Mouse (Mus musculus) heart, embryonic 16.5 days (tissue): ENCODE measurements around the gene Ppm1f. TPM values are rescaled to one million over a fixed set of nuclear protein-coding genes. Genes with fewer than 3 reads are reported as not detected.
"Not testable (repeated sequence)": the region's sequence is repeated elsewhere in the genome, so short reads cannot be mapped to it uniquely, and the experiment has no call there.

Source experiments
- ATAC-seq: fragments of 200-750 bp; cut with Nextera tagmentation; replicated peaks from 2 replicates; pipeline ENCODE4 v1.8.0; 2017; ENCODE audit warnings: moderate number of reproducible peaks; ENCODE audit not compliant: insufficient read depth, low FRiP score; ENCODE audit errors: extremely low read depth
- H3K27ac ChIP-seq: fragments of 300-500 bp; sonication (generic); 2 replicates; pipeline ENCODE4 v1.5.1; 2014; ENCODE audit warnings: mild to moderate bottlenecking, low read length, control low read depth, moderate library complexity
- H3K27me3 ChIP-seq: fragments of 300-500 bp; sonication (generic); 2 replicates; pipeline ENCODE4 v1.6.1; 2014; ENCODE audit warnings: low read length, mixed read lengths; ENCODE audit not compliant: control insufficient read depth, insufficient read depth
- H3K36me3 ChIP-seq: fragments of 300-500 bp; sonication (generic); 2 replicates; pipeline ENCODE4 v1.6.1; 2014; ENCODE audit not compliant: control insufficient read depth, insufficient read depth
- H3K4me1 ChIP-seq: fragments of 300-500 bp; sonication (generic); 2 replicates; pipeline ENCODE4 v1.6.1; 2014; ENCODE audit warnings: low read length, mixed read lengths; ENCODE audit not compliant: control insufficient read depth, insufficient read depth
- H3K4me2 ChIP-seq: fragments of 300-500 bp; sonication (generic); 2 replicates; pipeline ENCODE4 v1.6.1; 2014; ENCODE audit warnings: low read depth, mild to moderate bottlenecking, control low read depth, low read length
- H3K4me3 ChIP-seq: fragments of 300-500 bp; sonication (generic); 2 replicates; pipeline ENCODE4 v1.5.1; 2014; ENCODE audit warnings: mild to moderate bottlenecking, control low read depth, low read length
- H3K9ac ChIP-seq: fragments of 300-500 bp; sonication (generic); 2 replicates; pipeline ENCODE4 v1.6.1; 2014; ENCODE audit warnings: low read length, control low read depth
- H3K9me3 ChIP-seq: fragments of 300-500 bp; sonication (generic); replicated peaks from 2 replicates; pipeline ENCODE4 v1.6.1; 2016; ENCODE audit warnings: low read length; ENCODE audit not compliant: control insufficient read depth
- WGBS: fragments of 180-500 bp; shearing (Covaris S2); extraction: QIAGEN DNeasy Blood & Tissue Kit; methylation state at CpG from one replicate; pipeline ENCODE4 v1.1.7; 2014; 5-methylcytosine and 5-hydroxymethylcytosine counted together
- polyA plus RNA-seq: library from polyadenylated mRNA; unstranded; fragments of >200 nt; fragmentation: Nextera tagmentation; extraction: Ambion mirVana; gene quantifications from 2 replicates; pipeline ENCODE4 v1.2.1, GENCODE M21; 2015

The Ppm1f gene
- polyA plus RNA-seq, 1 experiment from 2014 or later, result 25.8 TPM

DNA sequence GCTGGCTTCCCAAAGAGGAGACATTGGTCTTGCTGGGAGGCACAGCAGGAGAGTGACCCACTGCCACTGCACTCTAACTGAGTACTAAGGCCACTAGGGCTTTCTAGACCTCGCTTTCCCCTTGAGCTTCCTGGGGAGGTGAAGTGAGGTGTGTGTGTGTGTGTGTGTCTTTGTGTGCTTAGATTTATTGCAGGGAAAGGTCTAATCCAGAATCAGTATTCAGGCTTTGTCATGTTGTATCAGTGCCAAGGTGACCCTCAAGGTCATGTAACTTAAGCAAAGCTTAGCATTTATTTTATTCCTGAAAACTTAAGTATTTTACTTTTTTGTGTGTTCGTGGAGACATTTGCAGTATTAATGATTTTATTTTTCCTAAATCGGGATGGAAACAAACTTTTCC, 28.2 kb downstream of the Ppm1f start:
- Histone ChIP-seq H3K27me3 (no peaks in the 10 kb centered on the region), H3K4me1 (no peaks in the 10 kb centered on the region), H3K9ac (no peak overlapping the region), H3K9me3 (no peaks in the 10 kb centered on the region), H3K4me3 (no peak overlapping the region), H3K36me3 (peaks cover 28% of the 10 kb centered on the region), H3K4me2 (no peak overlapping the region), H3K27ac (no peak overlapping the region)
- ATAC-seq, result no peak
- 90% methylated on average over 3 of the region's 3 CpGs for WGBS

DNA sequence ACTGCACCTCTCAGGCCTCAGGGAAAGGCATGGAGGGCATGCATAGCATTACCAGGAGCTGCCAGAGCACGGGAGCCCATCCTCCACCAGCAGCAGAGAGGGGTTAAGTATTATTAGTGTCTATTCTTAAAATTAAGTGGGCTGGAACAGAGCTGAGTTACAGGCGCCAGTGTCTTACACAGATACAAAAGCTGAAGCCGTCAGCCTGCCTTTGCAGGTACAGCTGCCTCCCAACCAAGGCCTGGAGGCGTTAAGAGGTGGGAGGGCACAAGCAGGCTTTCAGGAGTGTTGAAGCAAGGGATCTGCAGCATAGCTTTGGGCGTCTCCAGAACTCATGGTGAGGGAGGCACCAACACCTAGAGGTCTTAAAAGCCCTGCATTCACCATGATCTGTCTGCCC, 30.3 kb downstream of the Ppm1f start:
- Histone ChIP-seq H3K4me3 (no peak overlapping the region), H3K27ac (no peak overlapping the region), H3K9me3 (no peaks in the 10 kb centered on the region), H3K27me3 (no peaks in the 10 kb centered on the region), H3K9ac (no peak overlapping the region), H3K4me2 (no peak overlapping the region), H3K36me3 (peaks cover 12% of the 10 kb centered on the region), H3K4me1 (no peaks in the 10 kb centered on the region)
- no peak for ATAC-seq
- WGBS, result 75% methylated on average over 5 of the region's 5 CpGs

DNA sequence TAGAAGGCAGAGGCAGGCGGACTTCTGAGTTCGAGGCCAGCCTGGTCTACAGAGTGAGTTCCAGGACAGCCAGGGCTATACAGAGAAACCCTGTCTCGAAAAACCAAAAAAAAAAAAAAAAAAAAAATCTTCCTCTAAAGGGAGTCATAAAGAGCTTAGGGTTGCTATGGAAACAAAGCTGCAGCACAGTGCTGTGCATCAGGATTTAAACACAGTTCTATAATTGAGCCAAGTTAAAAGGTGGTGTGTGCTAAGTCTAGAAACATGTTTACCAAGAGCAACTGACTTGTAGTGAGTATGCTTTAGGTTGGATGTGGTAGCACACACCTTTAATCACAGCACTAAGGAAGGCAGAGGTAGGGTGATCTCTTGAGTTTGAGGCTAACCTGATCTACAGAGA, 32.6 kb downstream of the Ppm1f start:
- H3K36me3 ChIP-seq, H3K27me3 ChIP-seq, H3K27ac ChIP-seq, H3K9me3 ChIP-seq, H3K4me3 ChIP-seq, ATAC-seq, H3K9ac ChIP-seq, H3K4me2 ChIP-seq, H3K4me1 ChIP-seq: not testable (repeated sequence)
- WGBS, result 87% methylated on average over 3 of the region's 3 CpGs

DNA sequence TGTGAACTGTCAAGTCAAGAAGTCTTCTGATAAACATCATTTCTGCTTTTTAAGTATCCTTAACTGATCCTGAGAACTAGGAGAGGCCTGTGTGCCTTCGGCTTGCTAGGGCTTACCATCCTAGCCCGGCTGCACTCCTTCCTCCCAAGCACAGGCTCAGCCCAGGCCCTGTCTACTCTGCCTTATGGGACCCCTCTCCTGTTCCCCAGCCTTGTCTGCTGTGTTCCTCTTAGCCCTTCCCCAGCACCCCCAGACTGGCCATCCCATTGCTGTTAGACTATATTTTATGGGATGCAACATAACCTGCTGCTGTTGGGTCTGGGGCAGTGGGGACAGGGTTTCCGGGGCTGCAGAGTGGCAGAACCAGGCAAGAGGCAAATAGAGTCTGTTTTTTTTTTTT, 34.1 kb downstream of the Ppm1f start:
- Histone ChIP-seq H3K9me3 (peaks cover 6% of the 10 kb centered on the region), H3K36me3 (peaks cover 2% of the 10 kb centered on the region; the same call in 1 of the 2 replicates), H3K4me3 (no peak overlapping the region), H3K4me2 (no peak overlapping the region), H3K27me3 (no peaks in the 10 kb centered on the region), H3K9ac (no peak overlapping the region), H3K27ac (no peak overlapping the region), H3K4me1 (no peaks in the 10 kb centered on the region)
- WGBS, result 74% methylated on average over 3 of the region's 3 CpGs
- ATAC-seq, result no peak

DNA sequence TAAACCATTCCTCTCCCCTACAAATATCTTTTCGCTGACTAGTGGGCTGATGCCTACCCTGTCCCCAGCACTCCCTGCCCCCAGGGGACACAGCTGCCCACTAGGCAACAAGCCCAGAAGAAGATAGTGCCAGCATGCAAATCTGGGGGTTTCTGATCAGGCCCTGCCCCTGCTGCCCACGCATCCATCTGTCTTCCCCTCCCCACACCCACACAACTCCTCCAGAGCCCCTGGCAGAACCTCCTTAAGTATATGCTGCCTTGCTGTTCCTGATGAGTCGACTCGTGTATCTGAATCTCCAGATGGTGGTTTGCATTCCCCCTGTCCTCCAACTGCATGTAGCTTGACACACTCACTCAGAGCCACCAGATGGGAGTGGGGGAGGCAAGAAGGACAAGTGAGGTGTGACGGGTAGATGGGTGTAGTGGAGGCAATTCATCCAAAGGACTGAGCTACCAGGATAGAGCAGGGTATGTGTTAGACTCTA, 34.6 kb downstream of the Ppm1f start:
- Histone ChIP-seq H3K4me3 (no peak overlapping the region), H3K4me1 (no peaks in the 10 kb centered on the region), H3K27me3 (no peaks in the 10 kb centered on the region), H3K27ac (no peak overlapping the region), H3K9me3 (peaks cover 6% of the 10 kb centered on the region), H3K36me3 (peaks cover 2% of the 10 kb centered on the region; the same call in 1 of the 2 replicates), H3K9ac (no peak overlapping the region), H3K4me2 (no peak overlapping the region)
- WGBS, result 61% methylated on average over 5 of the region's 5 CpGs
- ATAC-seq, result no peak

DNA sequence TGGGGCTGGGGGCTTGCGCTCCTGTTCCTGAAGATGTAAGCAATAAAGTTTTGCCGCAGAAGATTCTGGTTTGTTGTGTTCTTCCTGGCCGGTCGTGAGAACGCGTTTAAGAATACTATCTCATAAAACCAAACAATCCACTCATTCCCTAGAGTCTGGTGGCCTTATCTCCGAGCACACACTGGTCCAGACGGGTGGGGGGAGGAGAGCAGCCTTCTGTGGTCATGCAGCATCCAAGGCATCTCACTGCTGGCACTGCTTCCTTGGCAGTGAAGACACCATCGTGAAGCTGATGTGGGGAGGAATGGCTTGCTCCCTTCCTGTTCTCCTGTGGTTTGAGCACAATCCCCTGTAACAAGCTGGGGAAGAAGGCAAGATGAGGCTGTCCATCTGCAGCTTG, 43.3 kb downstream of the Ppm1f start:
- Histone ChIP-seq H3K27me3 (no peaks in the 10 kb centered on the region), H3K4me1 (no peaks in the 10 kb centered on the region), H3K9me3 (peaks cover 5% of the 10 kb centered on the region; the same call in 1 of the 2 replicates), H3K9ac (no peak overlapping the region), H3K4me3 (no peak overlapping the region), H3K27ac (no peak overlapping the region), H3K4me2 (no peak overlapping the region), H3K36me3 (no peaks in the 10 kb centered on the region)
- 90% methylated on average over 9 of the region's 9 CpGs for WGBS
- no peak for ATAC-seq

DNA sequence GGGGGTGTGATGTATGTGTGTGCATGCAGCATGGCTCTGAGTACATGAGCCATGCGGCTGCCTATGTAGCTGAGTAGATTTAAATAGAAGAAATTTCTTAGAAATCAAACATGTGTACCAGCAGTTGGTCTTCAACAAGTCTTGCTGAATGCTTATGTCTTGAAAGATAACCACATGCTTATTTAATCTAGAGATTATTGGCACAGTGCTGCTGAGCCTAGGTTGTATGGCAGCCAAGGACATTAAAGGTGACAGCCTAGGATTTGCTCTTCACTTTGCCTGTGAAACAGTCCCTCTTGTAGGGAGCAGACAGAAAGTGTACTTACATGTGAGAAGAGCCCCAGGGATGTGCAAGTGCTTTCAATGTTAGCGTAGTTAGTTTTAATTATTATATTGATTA, 44.8 kb downstream of the Ppm1f start:
- WGBS, result 89% methylated on average over 2 of the region's 2 CpGs
- Histone ChIP-seq H3K9ac (no peak overlapping the region), H3K4me1 (no peaks in the 10 kb centered on the region), H3K36me3 (no peaks in the 10 kb centered on the region), H3K9me3 (peaks cover 5% of the 10 kb centered on the region; the same call in 1 of the 2 replicates), H3K27ac (no peak overlapping the region), H3K4me2 (no peak overlapping the region), H3K27me3 (no peaks in the 10 kb centered on the region), H3K4me3 (no peak overlapping the region)
- no peak for ATAC-seq

DNA sequence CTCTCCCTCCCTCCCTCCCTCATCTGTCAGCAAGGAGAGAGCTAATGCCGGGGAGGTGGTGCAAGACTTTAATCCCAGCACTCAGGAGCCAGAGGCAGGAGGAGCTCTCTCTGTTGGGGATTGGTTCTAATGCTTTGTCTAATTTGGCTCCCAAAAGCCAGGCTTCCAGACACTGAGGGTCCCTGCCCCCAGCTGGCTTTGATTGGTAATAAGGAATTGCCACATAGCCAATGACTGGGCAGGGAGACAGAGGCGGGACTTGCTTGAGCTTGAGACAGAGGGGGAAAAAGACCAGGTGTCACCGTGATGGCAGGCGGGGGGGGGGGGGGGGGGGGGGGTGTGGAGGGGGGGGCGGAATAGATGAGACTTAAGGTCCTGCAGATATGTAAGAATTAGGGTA, 62.3 kb downstream of the Ppm1f start:
- WGBS, result 37% methylated on average over 3 of the region's 5 CpGs

DNA sequence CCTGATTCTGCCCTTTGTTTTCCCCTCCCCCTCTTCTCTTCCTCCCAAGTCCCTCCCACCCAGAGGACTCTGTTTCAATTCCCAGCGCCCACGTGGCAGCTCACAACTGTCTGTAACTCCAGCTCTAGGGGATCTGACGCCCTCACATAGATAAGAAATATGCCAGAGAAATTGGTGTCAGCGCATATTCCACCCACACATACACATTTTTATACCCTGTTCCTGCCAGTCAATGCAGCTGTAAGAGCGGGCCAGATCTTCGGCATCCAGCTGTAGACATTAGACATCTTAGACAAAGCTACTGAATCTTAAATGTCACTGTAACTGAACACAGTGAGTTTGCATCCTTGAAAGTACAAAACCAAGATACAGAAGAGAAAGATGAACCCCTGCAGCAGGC, 63.6 kb downstream of the Ppm1f start:
- no peak overlapping the region for H3K27ac ChIP-seq
- no peaks in the 10 kb centered on the region for H3K36me3 ChIP-seq
- H3K4me3 ChIP-seq, result no peak overlapping the region
- H3K4me2 ChIP-seq, result no peak overlapping the region
- no peak for ATAC-seq
- H3K4me1 ChIP-seq, result no peaks in the 10 kb centered on the region
- H3K9me3 ChIP-seq, result no peaks in the 10 kb centered on the region
- WGBS, result 73% methylated on average over 6 of the region's 6 CpGs
- no peaks in the 10 kb centered on the region for H3K27me3 ChIP-seq
- no peak overlapping the region for H3K9ac ChIP-seq

More for the DNA sequence above, 62.3 kb downstream of the Ppm1f start:
- H3K36me3 ChIP-seq, result no peaks in the 10 kb centered on the region
- no peaks in the 10 kb centered on the region for H3K4me1 ChIP-seq
- ATAC-seq, result no peak
- H3K9me3 ChIP-seq, result no peaks in the 10 kb centered on the region
- no peak overlapping the region for H3K9ac ChIP-seq
- no peak overlapping the region for H3K4me3 ChIP-seq
- H3K27me3 ChIP-seq, result no peaks in the 10 kb centered on the region
- no peak overlapping the region for H3K27ac ChIP-seq
- no peak overlapping the region for H3K4me2 ChIP-seq

DNA sequence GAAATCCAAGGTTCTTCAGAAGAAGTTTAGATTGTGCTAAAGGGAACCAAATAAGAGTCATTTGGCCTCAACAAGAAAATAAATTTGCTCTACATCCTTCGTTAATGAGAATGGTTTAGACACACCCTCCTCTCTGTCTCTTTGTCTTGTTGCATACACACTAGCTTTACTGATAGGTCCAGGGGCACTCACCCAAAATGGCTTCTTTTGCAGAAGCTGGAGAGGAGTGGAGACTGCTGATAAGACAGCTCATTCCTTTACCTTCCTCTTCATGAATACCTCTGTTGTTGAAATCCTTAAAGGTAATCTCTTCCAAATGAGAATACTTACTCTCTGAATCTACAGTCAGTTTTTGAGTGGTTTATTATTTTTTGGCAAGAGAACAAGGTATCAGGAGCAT, 68.9 kb downstream of the Ppm1f start:
- H3K27ac ChIP-seq, result no peak overlapping the region
- H3K36me3 ChIP-seq, result no peaks in the 10 kb centered on the region
- 57% methylated on average over 1 of the region's 1 CpGs for WGBS
- H3K9ac ChIP-seq, result no peak overlapping the region
- no peaks in the 10 kb centered on the region for H3K27me3 ChIP-seq
- H3K4me3 ChIP-seq, result no peak overlapping the region
- H3K4me1 ChIP-seq, result no peaks in the 10 kb centered on the region
- H3K4me2 ChIP-seq, result no peak overlapping the region
- ATAC-seq, result no peak
- H3K9me3 ChIP-seq, result no peaks in the 10 kb centered on the region
